Mouse (Mus musculus) kidney, embryonic 14.5 days (tissue): ENCODE data around the gene Tssk6. TPM values are rescaled to one million over a fixed set of nuclear protein-coding genes. Genes with fewer than 3 reads are reported as not detected.
A peak's percentile ranks its signal among the peaks of the same experiment; 100 is the strongest.

Experiments
- ATAC-seq: fragments of 200-750 bp; cut with Nextera tagmentation; 2 replicates; pipeline ENCODE4 v1.8.0; 2017; ENCODE audit warnings: moderate number of reproducible peaks, mild to moderate bottlenecking, moderate TSS enrichment, moderate library complexity; ENCODE audit not compliant: low FRiP score, low TSS enrichment
- H3K27ac ChIP-seq: fragments of 300-500 bp; sonication (generic); 2 replicates; pipeline ENCODE4 v1.5.1; 2014; ENCODE audit warnings: low read depth, mild to moderate bottlenecking, low read length, moderate library complexity, mixed read lengths
- H3K27me3 ChIP-seq: fragments of 300-500 bp; sonication (generic); 2 replicates; pipeline ENCODE4 v1.6.1; 2014; ENCODE audit warnings: mild to moderate bottlenecking, low read length; ENCODE audit not compliant: control insufficient read depth, insufficient read depth
- H3K36me3 ChIP-seq: fragments of 300-500 bp; sonication (generic); 2 replicates; pipeline ENCODE4 v1.6.1; 2014; ENCODE audit warnings: low read length, mixed read lengths; ENCODE audit not compliant: control insufficient read depth, insufficient read depth
- H3K4me1 ChIP-seq: fragments of 300-500 bp; sonication (generic); 2 replicates; pipeline ENCODE4 v1.6.1; 2014; ENCODE audit warnings: low read length, mixed read lengths; ENCODE audit not compliant: control insufficient read depth, insufficient read depth
- H3K4me2 ChIP-seq: fragments of 300-500 bp; sonication (generic); replicated peaks from 2 replicates; pipeline ENCODE4 v1.6.1; 2014; ENCODE audit warnings: low read depth, mild to moderate bottlenecking, low read length
- H3K4me3 ChIP-seq: fragments of 300-500 bp; sonication (generic); 2 replicates; pipeline ENCODE4 v1.5.1; 2014; ENCODE audit warnings: mild to moderate bottlenecking, low read length
- H3K9ac ChIP-seq: fragments of 300-500 bp; sonication (generic); 2 replicates; pipeline ENCODE4 v1.6.1; 2014; ENCODE audit warnings: low read depth, mild to moderate bottlenecking, low read length, moderate library complexity
- H3K9me3 ChIP-seq: fragments of 300-500 bp; sonication (generic); 2 replicates; pipeline ENCODE4 v1.6.1; 2016; ENCODE audit warnings: low read length; ENCODE audit not compliant: control insufficient read depth
- WGBS: fragments of 180-500 bp; shearing (Covaris S2); extraction: QIAGEN DNeasy Blood & Tissue Kit; methylation state at CpG from one replicate; pipeline ENCODE4 v1.1.7; 2014; 5-methylcytosine and 5-hydroxymethylcytosine counted together
- polyA plus RNA-seq: library from polyadenylated mRNA; unstranded; fragments of >200 nt; fragmentation: Nextera tagmentation; extraction: Ambion mirVana; gene quantifications from 2 replicates; pipeline ENCODE4 v1.2.1, GENCODE M21; 2014

Gene Tssk6
- polyA plus RNA-seq, 1 experiment from 2014 or later = 5.1 TPM

GRCm38 (mm10) chr8:69903063-69903542 is 1.1 kb downstream of the Tssk6 start:
- H3K4me3 ChIP-seq = peak overlapping the region; percentile 69
- peak overlapping the region; percentile 93 for H3K4me2 ChIP-seq
- peak; percentile 87 for ATAC-seq

GRCm38 (mm10) chr8:69904096-69904495 is 2.1 kb downstream of the Tssk6 start:
- H3K4me1 ChIP-seq = peaks cover 18% of the 10 kb centered on the region; the same call in 1 of the 2 replicates
- H3K4me2 ChIP-seq = peak overlapping the region; percentile 93; the same call in 1 of the 2 replicates
- H3K27me3 ChIP-seq = no peaks in the 10 kb centered on the region
- H3K9me3 ChIP-seq = no peaks in the 10 kb centered on the region
- no peak overlapping the region for H3K27ac ChIP-seq
- 83% methylated on average over 8 of the region's 8 CpGs for WGBS
- H3K9ac ChIP-seq = no peak overlapping the region
- peaks cover 11% of the 10 kb centered on the region for H3K36me3 ChIP-seq
- H3K4me3 ChIP-seq = peak overlapping the region; percentile 69; the same call in 1 of the 2 replicates
- no peak for ATAC-seq

More at GRCm38 (mm10) chr8:69903063-69903542, 1.1 kb downstream of the Tssk6 start:
- Histone ChIP-seq H3K27me3 (no peaks in the 10 kb centered on the region), H3K36me3 (peaks cover 7% of the 10 kb centered on the region; the same call in 1 of the 2 replicates), H3K9me3 (no peaks in the 10 kb centered on the region), H3K27ac (peak overlapping the region; percentile 93), H3K4me1 (peaks cover 18% of the 10 kb centered on the region; the same call in 1 of the 2 replicates), H3K9ac (peak overlapping the region; percentile 80)
- under 1% methylated on average over 45 of the region's 45 CpGs for WGBS

DNA sequence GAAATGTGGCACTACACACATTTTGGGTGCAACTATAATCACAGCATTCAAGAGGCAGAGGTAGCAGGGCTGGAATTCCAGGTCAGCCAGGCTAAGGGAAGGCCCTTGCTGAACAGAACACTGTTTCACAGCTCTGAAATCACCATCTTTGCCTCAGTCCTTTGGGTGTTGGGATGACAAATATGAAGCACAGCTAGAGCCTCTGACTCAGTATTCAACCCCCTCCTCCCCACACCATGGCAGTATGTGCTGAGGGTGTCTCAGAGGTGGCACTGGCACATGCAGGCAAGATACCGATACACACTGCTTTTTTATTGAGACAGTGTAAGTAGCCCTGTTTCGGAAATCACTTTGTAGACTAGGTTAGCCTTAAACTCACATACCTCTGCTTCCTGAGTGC is 4.3 kb downstream of the Tssk6 start:
- Histone ChIP-seq H3K36me3 (peaks cover 32% of the 10 kb centered on the region), H3K27me3 (no peaks in the 10 kb centered on the region), H3K4me3 (no peak overlapping the region), H3K4me1 (peaks cover 9% of the 10 kb centered on the region; the same call in 1 of the 2 replicates), H3K9me3 (no peaks in the 10 kb centered on the region), H3K9ac (no peak overlapping the region), H3K27ac (no peak overlapping the region), H3K4me2 (no peak overlapping the region)
- 85% methylated on average over 2 of the region's 2 CpGs for WGBS
- no peak for ATAC-seq

DNA sequence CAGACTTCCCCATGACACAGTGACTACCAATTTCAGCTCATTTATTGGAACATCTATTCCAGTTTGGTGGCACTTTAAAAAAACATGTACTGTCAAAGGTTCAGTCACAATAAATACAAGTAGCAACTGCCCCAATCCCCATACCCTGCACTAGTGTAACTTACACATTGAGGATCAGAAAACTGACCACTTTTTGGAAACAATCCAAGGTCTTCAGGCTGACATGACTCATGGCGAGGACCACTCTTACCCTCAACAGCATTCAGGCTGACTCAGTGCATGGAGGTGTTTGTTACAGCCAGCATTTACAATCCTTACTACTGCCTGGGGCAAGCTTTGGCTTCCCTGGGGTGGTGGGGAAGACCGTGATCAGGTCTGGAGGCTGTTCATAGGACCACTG is 5.1 kb downstream of the Tssk6 start:
- WGBS = 83% methylated on average over 2 of the region's 2 CpGs
- no peak overlapping the region for H3K4me2 ChIP-seq
- no peak for ATAC-seq
- no peaks in the 10 kb centered on the region for H3K27me3 ChIP-seq
- peaks cover 41% of the 10 kb centered on the region for H3K36me3 ChIP-seq
- no peak overlapping the region for H3K4me3 ChIP-seq
- H3K9me3 ChIP-seq = no peaks in the 10 kb centered on the region
- H3K9ac ChIP-seq = no peak overlapping the region
- peaks cover 5% of the 10 kb centered on the region; the same call in 1 of the 2 replicates for H3K4me1 ChIP-seq
- H3K27ac ChIP-seq = no peak overlapping the region

DNA sequence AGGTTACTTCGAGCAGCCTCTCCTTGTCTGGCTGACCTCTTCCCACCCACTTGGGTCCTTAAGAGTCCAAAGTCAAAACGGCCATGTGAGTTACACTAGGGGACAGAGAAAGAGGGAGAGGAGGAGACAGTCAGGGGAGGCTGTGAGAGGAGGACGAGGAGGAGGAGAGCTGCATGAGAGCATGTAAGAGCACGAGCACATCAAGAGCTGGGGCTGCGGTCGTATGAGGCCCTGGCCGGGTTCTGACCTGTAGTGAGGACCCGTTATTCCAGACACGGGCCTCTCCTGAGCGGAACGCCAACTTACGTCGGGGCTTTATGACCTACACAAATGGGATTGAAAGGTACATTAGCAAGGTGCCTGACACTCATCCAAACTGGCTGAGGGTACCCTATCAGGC is 9.9 kb downstream of the Tssk6 start:
- no peaks in the 10 kb centered on the region for H3K9me3 ChIP-seq
- H3K4me3 ChIP-seq = no peak overlapping the region
- no peaks in the 10 kb centered on the region for H3K27me3 ChIP-seq
- no peaks in the 10 kb centered on the region for H3K4me1 ChIP-seq
- no peak overlapping the region for H3K27ac ChIP-seq
- no peak overlapping the region for H3K4me2 ChIP-seq
- no peak for ATAC-seq
- WGBS = 91% methylated on average over 13 of the region's 13 CpGs
- H3K9ac ChIP-seq = no peak overlapping the region
- H3K36me3 ChIP-seq = peaks cover 88% of the 10 kb centered on the region

GRCm38 (mm10) chr8:69912478-69913074 is 10.6 kb downstream of the Tssk6 start:
- H3K27ac ChIP-seq = no peak overlapping the region
- H3K36me3 ChIP-seq = peaks cover 95% of the 10 kb centered on the region
- H3K9me3 ChIP-seq = no peaks in the 10 kb centered on the region
- no peak for ATAC-seq
- H3K4me3 ChIP-seq = no peak overlapping the region
- 85% methylated on average over 12 of the region's 12 CpGs for WGBS
- H3K4me1 ChIP-seq = no peaks in the 10 kb centered on the region
- H3K9ac ChIP-seq = no peak overlapping the region
- H3K27me3 ChIP-seq = no peaks in the 10 kb centered on the region
- H3K4me2 ChIP-seq = no peak overlapping the region

- H3K9me3 ChIP-seq = no peaks in the 10 kb centered on the region
- H3K4me3 ChIP-seq = no peak overlapping the region
- H3K9ac ChIP-seq = no peak overlapping the region
- no peaks in the 10 kb centered on the region for H3K27me3 ChIP-seq
- H3K36me3 ChIP-seq = peaks cover 86% of the 10 kb centered on the region
- 95% methylated on average over 4 of the region's 4 CpGs for WGBS
- no peak overlapping the region for H3K27ac ChIP-seq
- H3K4me2 ChIP-seq = no peak overlapping the region
- ATAC-seq = no peak
- H3K4me1 ChIP-seq = no peaks in the 10 kb centered on the region
These were observed 12.5 kb downstream of the Tssk6 start for GRCm38 (mm10) chr8:69914526-69914925.

DNA sequence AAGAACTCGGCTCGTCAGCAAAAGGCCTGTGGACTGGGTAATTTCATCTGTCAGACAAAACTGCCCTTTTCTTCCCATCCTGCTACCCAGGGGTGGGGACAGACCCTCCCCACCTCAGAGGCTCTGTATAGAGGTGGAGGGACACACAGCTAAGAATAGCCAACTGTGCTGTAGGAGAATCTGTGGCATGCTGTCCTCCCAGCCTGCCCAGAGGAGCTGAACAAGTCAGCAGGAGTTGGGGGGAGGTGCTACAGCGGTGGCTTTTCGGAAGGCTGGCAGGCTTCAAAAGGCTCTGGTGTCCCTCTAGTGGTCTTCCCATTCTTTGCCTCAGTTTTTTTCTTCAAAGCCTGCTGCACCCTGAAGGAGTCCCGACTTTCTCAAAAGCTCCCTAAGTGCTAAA is 13.8 kb downstream of the Tssk6 start:
- H3K9me3 ChIP-seq = no peaks in the 10 kb centered on the region
- no peak overlapping the region for H3K4me2 ChIP-seq
- H3K9ac ChIP-seq = no peak overlapping the region
- peaks cover 4% of the 10 kb centered on the region; the same call in 1 of the 2 replicates for H3K4me1 ChIP-seq
- peaks cover 74% of the 10 kb centered on the region for H3K36me3 ChIP-seq
- H3K4me3 ChIP-seq = no peak overlapping the region
- WGBS = 65% methylated on average over 5 of the region's 5 CpGs
- no peaks in the 10 kb centered on the region for H3K27me3 ChIP-seq
- no peak for ATAC-seq
- no peak overlapping the region for H3K27ac ChIP-seq

DNA sequence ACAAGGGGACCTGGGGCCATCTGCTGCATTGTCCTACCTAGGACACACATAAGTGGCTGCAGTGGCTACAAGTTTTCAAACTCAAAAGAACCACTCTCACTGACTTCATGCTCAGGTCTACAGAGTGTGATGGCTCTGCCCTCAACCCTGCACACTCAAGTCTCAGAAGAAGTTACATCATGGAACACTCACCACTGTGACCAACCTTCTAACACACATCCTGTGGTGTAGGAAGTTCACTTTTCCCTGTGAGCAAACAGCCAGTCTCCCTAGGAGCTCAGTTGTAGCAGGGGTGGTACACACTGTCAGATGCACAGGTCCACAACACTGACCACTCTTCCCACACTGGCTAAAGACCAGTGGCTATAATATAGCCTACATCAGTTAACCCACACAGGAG is 16.5 kb downstream of the Tssk6 start:
- no peak overlapping the region for H3K4me2 ChIP-seq
- H3K27ac ChIP-seq = no peak overlapping the region
- H3K36me3 ChIP-seq = peaks cover 47% of the 10 kb centered on the region
- H3K9ac ChIP-seq = no peak overlapping the region
- ATAC-seq = no peak
- no peak overlapping the region for H3K4me3 ChIP-seq
- no peaks in the 10 kb centered on the region for H3K27me3 ChIP-seq
- H3K4me1 ChIP-seq = peaks cover 12% of the 10 kb centered on the region; the same call in 1 of the 2 replicates
- H3K9me3 ChIP-seq = no peaks in the 10 kb centered on the region
